Mouse (Mus musculus) megakaryocyte-erythroid progenitor cell, adult 5-6 weeks (primary cell): ENCODE results near the gene Aes. TPM values are rescaled to one million over a fixed set of nuclear protein-coding genes. Genes with fewer than 3 reads are reported as not detected.

Source experiments
- ATAC-seq: replicated peaks from 2 replicates; pipeline ENCODE4 v1.8.0; 2016; ENCODE audit warnings: mild to moderate bottlenecking, inconsistent platforms; ENCODE audit not compliant: severe bottlenecking, poor library complexity, low FRiP score, low TSS enrichment
- total RNA-seq, 2 experiments: library from RNA; stranded (forward) in 1 of 2; stranded (reverse) in 1 of 2; fragments of 200-1000, 215-1000 nt in 1 of 2; fragments of >200 nt in 1 of 2; fragmentation: Nextera tagmentation in 1 of 2; gene quantifications; 2 replicates each; pipeline ENCODE4 v1.2.3; 2014 to 2017

Aes gene
- 185 and 209 TPM in 2 replicates for total RNA-seq (2014; fragmentation: Nextera tagmentation)
- 162 and 206 TPM in 2 replicates for total RNA-seq (2017)

GRCm38 (mm10) chr10:81559163-81559626, at the start of gene Aes:
Gene Aes, plus strand, starts transcription at chr10:81559488.
- ATAC-seq: 0 out of 2 replicates have a peak, but pooled peaks have one; percentile 12

- ATAC-seq: no peak
Measured at GRCm38 (mm10) chr10:81510246-81510810, 49.0 kb upstream of the Aes start.

GRCm38 (mm10) chr10:81513798-81514197, 45.5 kb upstream of the Aes start:
- no peak for ATAC-seq

GRCm38 (mm10) chr10:81517227-81517626, 42.1 kb upstream of the Aes start:
- no peak for ATAC-seq

- peak; percentile 32; the same call in 1 of the 2 replicates for ATAC-seq
Measured at GRCm38 (mm10) chr10:81518546-81518945, 40.7 kb upstream of the Aes start.

GRCm38 (mm10) chr10:81519227-81519977, 39.9 kb upstream of the Aes start:
- peak; percentile 81 for ATAC-seq

GRCm38 (mm10) chr10:81519978-81520365, 39.3 kb upstream of the Aes start:
- 0 out of 2 replicates have a peak, but pooled peaks have one; percentile 0 for ATAC-seq

- ATAC-seq: no peak
Measured at GRCm38 (mm10) chr10:81523142-81523541, 36.1 kb upstream of the Aes start.

GRCm38 (mm10) chr10:81523570-81523969, 35.7 kb upstream of the Aes start:
- ATAC-seq: peak; percentile 4; the same call in 1 of the 2 replicates

- peak; percentile 41 for ATAC-seq
Measured at GRCm38 (mm10) chr10:81524051-81524605, 35.2 kb upstream of the Aes start, which contains the start of gene Gna15. Gene Gna15, minus strand, starts transcription at chr10:81524225.

- peak; percentile 59 for ATAC-seq
Measured at GRCm38 (mm10) chr10:81525017-81525694, 34.1 kb upstream of the Aes start.

- ATAC-seq: peak; percentile 40
Measured at GRCm38 (mm10) chr10:81526779-81527178, 32.5 kb upstream of the Aes start.

GRCm38 (mm10) chr10:81534826-81535225, 24.5 kb upstream of the Aes start:
- ATAC-seq: no peak

GRCm38 (mm10) chr10:81536734-81537133, 22.6 kb upstream of the Aes start:
- ATAC-seq: peak; percentile 51; the same call in 1 of the 2 replicates

GRCm38 (mm10) chr10:81537429-81537828, 21.9 kb upstream of the Aes start:
- ATAC-seq: no peak

- no peak for ATAC-seq
Measured at GRCm38 (mm10) chr10:81538321-81539048, 20.8 kb upstream of the Aes start.

GRCm38 (mm10) chr10:81541363-81541762, 17.9 kb upstream of the Aes start:
- no peak for ATAC-seq

- ATAC-seq: no peak
Measured at GRCm38 (mm10) chr10:81541803-81542202, 17.5 kb upstream of the Aes start.
